Mouse (Mus musculus) testis, postnatal 14 days (tissue): Measurements from ENCODE around the gene Tal1.

Experiments
- DNase-seq: peaks from one replicate; pipeline ENCODE4 v3.0.0; 2021; ENCODE audit warnings: low spot score

The Tal1 gene

GRCm38 (mm10) chr4:115071668-115072067, 15.4 kb downstream of the Tal1 start:
- DNase-seq = no peak

DNA sequence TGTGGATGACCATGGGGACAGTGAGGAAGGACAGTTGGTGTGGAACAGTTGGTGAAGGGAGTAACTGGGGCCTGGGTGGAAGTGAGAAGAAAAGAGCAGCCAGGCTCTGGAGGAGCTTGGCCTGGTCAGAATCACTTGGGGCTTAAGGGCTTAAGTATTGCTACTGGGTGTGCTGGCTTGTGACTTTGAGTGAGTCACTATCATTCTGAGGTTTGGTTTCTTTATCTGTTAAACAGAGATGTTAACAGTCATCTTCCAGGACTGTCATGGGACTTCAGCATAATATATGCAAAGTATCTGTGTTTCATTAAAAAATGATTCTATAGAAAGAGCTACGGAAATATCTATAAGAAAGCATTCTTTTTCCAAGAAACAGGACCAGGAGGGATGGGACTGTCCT, 18.6 kb downstream of the Tal1 start:
- no peak for DNase-seq

DNA sequence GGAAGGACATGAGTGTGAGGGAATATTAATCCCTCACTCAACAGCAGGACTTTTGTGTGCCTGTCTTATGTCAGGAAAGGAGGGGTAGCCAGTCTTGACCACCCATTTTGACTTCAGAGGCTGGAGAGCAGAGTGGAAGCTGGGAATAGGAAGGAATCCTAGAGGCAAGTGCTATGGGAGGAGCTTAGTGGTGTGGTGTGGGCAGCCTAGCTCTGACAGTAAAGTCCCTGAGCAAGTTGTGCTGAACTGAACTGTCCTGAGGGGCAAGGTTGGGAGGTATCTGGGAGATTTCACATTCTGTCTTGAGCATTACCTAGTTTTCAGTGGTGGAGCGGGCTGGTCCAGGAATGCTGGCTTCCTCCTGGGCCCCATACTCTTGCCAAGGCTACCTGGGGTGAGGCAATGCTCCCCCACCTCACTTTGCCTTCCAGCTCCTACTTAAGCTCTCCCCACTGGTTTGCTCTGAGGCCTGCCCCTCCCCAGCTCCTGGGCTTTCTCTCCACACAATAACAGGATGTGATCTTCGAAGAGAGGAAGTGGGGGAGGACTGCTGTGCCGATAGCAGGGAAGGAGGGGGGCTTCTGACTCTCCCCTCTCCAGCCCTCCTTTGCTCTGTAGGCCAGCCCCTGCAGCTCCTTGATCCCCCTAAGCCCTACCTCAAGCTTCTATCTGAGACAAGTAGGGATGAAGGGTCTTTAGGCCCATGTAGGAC, 19.1 kb downstream of the Tal1 start:
- no peak for DNase-seq

- DNase-seq = no peak
Observed at GRCm38 (mm10) chr4:115078892-115079820, 22.9 kb downstream of the Tal1 start.

GRCm38 (mm10) chr4:115079821-115080349, 23.7 kb downstream of the Tal1 start:
- no peak for DNase-seq

DNA sequence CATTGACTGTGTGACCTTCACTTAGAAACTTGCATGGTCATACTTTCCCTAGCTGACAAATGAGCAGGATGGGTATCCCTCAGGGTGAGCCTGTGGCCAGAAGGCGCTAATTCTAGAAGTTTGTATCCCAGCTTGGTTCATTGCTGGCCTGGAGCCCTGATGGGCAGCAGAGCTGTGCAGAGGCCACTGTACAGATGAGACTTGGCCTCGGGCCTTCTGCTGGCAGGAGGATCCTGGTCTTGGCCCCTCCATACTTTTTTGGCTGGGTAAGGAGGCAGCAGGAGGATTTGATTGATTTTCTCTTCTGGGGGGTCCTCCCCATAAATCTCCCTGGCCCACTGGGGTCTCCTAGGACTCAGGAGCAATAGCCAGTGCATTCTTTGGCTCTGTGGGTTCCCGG, 26.8 kb downstream of the Tal1 start:
- DNase-seq = no peak

GRCm38 (mm10) chr4:115085522-115086095, 29.4 kb downstream of the Tal1 start:
- DNase-seq = peak; percentile 27

DNA sequence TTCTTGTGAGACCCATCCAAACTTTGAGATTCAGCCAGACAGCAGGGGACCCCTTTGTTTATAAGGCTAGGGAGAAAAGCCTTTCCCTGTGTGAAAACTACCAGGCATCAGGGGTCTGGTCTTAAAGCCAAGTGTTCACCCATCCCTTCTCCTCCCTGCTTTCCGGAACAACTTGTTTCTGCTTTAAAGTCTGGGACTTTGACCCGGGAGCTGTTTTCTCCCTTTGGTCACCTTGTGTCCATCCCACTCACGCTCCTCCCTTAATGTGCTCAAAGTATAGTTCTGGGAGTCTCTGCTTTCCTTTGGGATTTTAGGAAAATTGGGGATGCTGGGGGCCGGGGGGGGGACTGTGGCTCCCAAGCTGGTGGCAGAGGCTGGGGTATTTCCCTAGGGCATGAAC, 30.0 kb downstream of the Tal1 start:
- no peak for DNase-seq

- no peak for DNase-seq
Observed at GRCm38 (mm10) chr4:115086763-115087415, 30.7 kb downstream of the Tal1 start.

- DNase-seq = no peak
Observed at GRCm38 (mm10) chr4:115088611-115089338, 32.5 kb downstream of the Tal1 start, which contains the start of gene Pdzk1ip1. TSS of gene Pdzk1ip1 (plus strand) at chr4:115088708.

GRCm38 (mm10) chr4:115090592-115090991, 34.4 kb downstream of the Tal1 start:
- no peak for DNase-seq

DNA sequence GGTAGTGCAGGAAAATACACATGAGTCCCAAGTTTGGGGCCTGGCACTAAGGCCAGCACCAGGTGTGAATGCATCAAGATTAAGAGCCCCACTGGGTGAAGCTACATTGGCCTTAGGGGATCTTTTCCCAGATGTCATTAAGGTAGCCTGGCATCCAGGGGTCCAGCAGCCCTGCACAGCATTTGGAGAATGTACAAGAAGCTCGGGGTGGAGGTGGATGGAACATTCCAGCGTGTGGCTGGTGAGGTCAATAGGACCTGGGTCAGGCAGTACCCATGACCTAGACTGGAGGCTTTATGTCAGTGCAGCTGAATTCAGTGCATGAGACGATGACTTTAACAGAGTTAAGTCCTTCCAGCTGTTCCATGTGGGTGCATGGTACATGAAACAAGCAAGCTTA, 35.6 kb downstream of the Tal1 start:
- DNase-seq = no peak

DNA sequence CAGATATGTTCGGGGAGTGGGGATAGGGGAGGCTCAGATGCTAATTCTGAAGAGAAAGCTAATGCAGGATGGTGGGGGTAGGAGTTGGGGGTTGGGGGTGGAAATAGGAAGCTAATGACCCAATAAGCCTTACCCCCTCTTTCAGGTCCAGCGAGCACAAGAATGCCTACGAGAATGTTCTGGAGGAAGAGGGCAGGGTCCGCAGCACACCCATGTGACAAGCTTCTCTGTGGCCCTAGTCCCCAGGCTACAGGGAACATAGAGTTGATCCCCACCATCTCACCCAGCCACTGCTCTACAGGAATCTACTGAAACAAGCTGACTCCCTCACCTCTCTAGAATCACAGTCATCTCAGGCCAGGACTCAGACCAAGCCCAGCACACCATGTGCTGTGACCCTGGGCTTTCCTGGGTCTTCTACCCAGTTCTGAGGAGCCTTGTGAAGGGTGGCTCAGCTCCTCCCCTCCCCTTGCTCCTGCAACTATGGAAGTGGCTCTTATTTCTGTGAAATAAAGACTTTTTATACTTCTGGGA, 37.2 kb downstream of the Tal1 start:
- DNase-seq = no peak

DNA sequence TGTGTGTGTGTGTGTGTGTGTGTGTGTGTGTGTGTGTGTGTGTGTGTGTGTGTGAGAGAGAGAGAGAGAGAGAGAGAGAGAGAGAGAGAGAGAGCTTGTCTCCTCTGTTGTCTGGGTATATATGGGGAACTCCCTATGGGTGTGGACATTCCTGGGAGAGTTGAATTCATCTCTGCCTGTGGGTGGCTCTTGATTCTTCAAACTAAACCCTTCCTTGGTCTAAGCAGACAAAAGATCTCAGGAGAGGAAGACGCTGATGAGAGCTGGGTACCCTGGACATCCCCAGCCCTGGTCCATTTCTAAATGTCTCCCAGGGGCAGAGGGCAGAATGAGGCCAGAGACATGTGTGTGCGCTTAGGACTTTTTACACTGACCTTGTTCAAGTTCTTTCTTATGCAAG, 37.8 kb downstream of the Tal1 start:
- no peak for DNase-seq

DNA sequence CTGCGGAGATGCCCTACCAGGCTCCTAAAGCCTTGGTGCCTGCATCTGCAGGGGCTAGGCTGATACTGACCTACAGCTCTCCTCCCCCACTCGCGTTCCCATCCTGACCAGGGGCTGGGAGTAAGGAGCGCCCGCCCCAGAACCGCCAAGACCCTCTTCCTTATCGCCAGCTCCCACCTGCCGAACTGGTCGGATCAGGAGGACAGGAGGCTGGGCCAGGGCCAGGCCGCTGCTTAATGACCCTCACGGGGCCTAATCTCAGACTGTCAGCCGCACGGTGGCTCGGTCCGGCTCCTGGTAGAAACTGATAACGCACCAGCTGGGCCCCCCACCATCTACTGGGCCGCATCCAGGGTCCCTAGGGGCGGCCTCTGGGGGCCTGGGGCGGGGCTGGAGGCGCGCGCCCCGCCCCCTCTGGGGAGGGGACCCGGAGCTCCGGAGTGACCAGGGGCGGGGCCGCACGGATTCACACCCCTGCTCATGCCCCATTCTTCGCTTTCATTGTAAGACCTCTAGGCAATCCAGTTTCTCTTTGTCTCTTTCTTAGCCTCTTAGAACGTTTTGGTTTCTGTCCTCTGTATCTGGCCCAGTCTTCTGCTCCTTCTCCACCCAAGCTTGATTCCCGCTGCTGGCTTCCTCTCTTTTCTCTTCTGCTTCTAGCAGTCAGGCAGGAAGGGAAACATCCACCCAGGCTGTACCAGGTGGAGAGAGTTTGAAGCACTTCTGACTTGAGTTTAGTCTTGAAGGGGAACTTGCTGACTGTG, 39.6 kb downstream of the Tal1 start:
- DNase-seq = no peak

DNA sequence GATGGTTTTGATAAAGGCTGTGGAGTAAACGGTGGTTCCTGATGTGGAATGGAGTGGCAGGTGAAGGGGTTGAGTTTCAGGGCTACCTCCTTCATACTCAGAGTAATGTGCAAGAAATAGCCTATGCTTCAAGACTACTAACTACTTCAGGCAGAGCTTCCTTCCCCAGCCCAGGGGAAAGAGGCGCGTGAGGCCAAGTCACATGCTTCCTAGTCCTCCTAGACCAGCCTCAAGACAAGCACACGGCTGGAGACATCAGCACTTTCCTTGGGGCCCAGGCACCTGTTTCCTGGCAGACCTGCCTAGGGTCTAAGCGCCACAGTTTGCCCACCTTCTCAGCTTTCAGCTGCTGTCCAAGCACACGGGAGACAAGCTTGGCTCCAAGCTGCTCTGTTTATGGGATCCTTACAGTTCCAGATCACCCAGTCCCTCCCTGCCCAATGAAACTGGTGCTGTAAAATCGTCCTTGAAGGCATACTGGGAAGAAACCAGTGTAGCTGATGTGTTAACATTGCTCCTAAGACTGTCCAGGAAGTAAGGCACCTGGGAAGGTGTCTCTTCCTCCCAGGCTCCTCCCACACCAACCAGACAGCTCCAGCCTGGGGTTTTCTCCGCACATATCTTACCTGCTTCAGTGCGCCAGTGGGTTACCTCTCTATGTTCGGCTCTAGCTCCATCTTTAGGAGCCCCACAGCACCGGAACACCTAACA, 40.4 kb downstream of the Tal1 start:
- no peak for DNase-seq

- DNase-seq = no peak
Observed at GRCm38 (mm10) chr4:115097146-115097496, 40.9 kb downstream of the Tal1 start.

- DNase-seq = peak; percentile 38
Observed at GRCm38 (mm10) chr4:115101682-115102081, 45.5 kb downstream of the Tal1 start.

- DNase-seq = no peak
Observed at GRCm38 (mm10) chr4:115103510-115103909, 47.3 kb downstream of the Tal1 start.

- no peak for DNase-seq
Observed at GRCm38 (mm10) chr4:115111167-115111566, 54.9 kb downstream of the Tal1 start.
